13 mouse cellular contexts compared by ENCODE assay signal in the genomic region with DNA sequence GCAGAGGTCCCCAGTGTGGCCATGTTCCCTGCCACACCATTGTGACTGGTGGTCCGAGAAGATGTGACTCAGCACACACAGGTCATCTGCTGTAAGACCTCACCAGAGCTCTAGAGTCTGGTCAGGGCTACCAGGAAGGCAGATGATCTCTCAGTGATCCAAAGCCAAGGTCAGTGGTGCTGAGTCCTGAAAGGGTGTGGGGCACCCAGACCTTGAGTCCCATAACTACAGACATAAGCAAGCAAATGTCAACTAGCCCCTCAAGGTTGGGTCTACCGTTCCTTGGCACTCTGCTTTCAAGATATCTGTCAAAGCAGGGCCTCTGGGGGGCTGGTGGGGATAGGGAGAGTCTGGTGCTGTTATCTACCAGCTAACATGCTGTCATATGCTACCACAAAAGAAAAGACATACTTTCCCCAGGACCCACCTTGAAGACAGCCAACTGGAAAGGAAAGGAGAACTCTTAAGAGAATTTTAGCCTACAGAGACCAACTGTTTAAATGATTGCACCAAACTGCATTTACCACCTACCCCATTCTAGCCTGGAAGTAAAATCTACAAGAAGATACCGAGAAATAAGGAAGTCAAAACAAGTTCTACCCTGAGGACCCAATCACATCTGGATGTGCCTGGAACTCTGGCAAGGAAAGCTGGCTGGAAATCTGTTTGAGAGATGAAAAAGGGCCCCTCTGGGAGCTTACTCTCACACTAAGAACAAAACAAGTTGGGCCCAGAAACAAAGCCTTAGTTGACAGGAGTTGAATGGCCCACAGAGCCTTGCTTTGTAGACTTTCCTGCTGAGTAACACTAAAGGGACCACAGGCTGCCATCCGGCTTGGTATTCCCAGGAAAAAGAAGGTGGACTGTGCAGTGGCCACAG. TPM values are rescaled to one million over a fixed set of nuclear protein-coding genes. Genes with fewer than 3 reads are reported as not detected.
DNase-seq lines count a peak whose midpoint lies in the region; ATAC-seq and TF ChIP-seq lines count a peak whose summit lies in the region.
"Had no signal": no experiment of that assay in that cellular context is flagged by ENCODE, and none has a peak within 500 bp of the region (broad histone marks: within the 10 kb centered on the region; RNA-seq: fewer than 3 reads in every experiment).

No protein-coding gene starts in this region.

- no peak for ATAC-seq in hindbrain, embryonic 13.5 days (ENCODE audit: low FRiP score)
- no peak for ATAC-seq in hindbrain, embryonic 16.5 days
- ATAC-seq in limb, embryonic 12.5 days (ENCODE audit: insufficient number of reproducible peaks, insufficient read depth, low FRiP score, low TSS enrichment, low read depth), result no peak
- no peak for ATAC-seq in monocyte, adult 5-6 weeks (replicated peaks; ENCODE audit: insufficient number of reproducible peaks, low FRiP score, low TSS enrichment, poor library complexity, severe bottlenecking)

- H3K4me2 ChIP-seq in hindbrain, embryonic 13.5 days, result no peak overlapping the region
- no peak overlapping the region for H3K4me2 ChIP-seq in hindbrain, embryonic 16.5 days (ENCODE audit: low read length)
- no peak overlapping the region for H3K4me2 ChIP-seq in limb, embryonic 12.5 days
- H3K4me2 ChIP-seq: heart, embryonic 13.5 days; neural tube, embryonic 15.5 days had no signal

- no peak for TF ChIP-seq POLR2A in thymus, adult 2 months (IDR thresholded peaks at IDR 0.05; ENCODE audit: control insufficient read depth, extremely low read depth, insufficient read depth, low read length, poor library complexity)

- no peaks in the 10 kb centered on the region for H3K27me3 ChIP-seq in hindbrain, embryonic 13.5 days
- no peaks in the 10 kb centered on the region for H3K27me3 ChIP-seq in hindbrain, embryonic 16.5 days (replicated peaks; ENCODE audit: control insufficient read depth, insufficient read depth, low read length)
- no peaks in the 10 kb centered on the region for H3K27me3 ChIP-seq in thymus, adult 2 months (ENCODE audit: control insufficient read depth, insufficient read depth, low read length)
- peaks cover 18% of the 10 kb centered on the region; the same call in 1 of the 2 replicates for H3K27me3 ChIP-seq in limb, embryonic 12.5 days
- H3K27me3 ChIP-seq: neural tube, embryonic 15.5 days had no signal

- H3K27ac ChIP-seq in hindbrain, embryonic 13.5 days, result peak overlapping the region; percentile 30; the same call in 1 of the 2 replicates
- H3K27ac ChIP-seq in hindbrain, embryonic 16.5 days (ENCODE audit: low read depth, low read length), result no peak overlapping the region
- H3K27ac ChIP-seq in thymus, adult 2 months (ENCODE audit: control insufficient read depth, insufficient read depth, low read length), result peak overlapping the region; percentile 77
- 0 out of 2 replicates have a peak overlapping the region, but pooled peaks have one; percentile 17 for H3K27ac ChIP-seq in limb, embryonic 12.5 days
- H3K27ac ChIP-seq: heart, embryonic 13.5 days; neural tube, embryonic 15.5 days had no signal

- H3K36me3 ChIP-seq in hindbrain, embryonic 13.5 days, result no peaks in the 10 kb centered on the region
- no peaks in the 10 kb centered on the region for H3K36me3 ChIP-seq in hindbrain, embryonic 16.5 days (ENCODE audit: control insufficient read depth, insufficient read depth, low read length)
- H3K36me3 ChIP-seq in thymus, adult 2 months (ENCODE audit: control insufficient read depth, insufficient read depth, low read length), result no peaks in the 10 kb centered on the region
- no peaks in the 10 kb centered on the region for H3K36me3 ChIP-seq in limb, embryonic 12.5 days
- H3K36me3 ChIP-seq: G1E; heart, embryonic 13.5 days; neural tube, embryonic 15.5 days had no signal

- DNase-seq in thymus, adult 2 months, result no peak
- no peak for DNase-seq in thymus, postnatal 14 days
- DNase-seq in c-Kit-positive CD71-positive TER-119-positive erythroid progenitor cells, embryonic 14.5 days (ENCODE audit: low spot score), result no peak
- DNase-seq: adrenal gland, postnatal 36 days; kidney, adult 8-10 months; lung, postnatal 36 days had no signal

- no peak for TF ChIP-seq CTCF in thymus, adult 2 months (IDR thresholded peaks at IDR 0.05; ENCODE audit: borderline replicate concordance, control insufficient read depth, extremely low read depth, insufficient read depth, low read length, poor library complexity)

- H3K9ac ChIP-seq in hindbrain, embryonic 13.5 days, result no peak overlapping the region
- no peak overlapping the region for H3K9ac ChIP-seq in hindbrain, embryonic 16.5 days (ENCODE audit: low read depth, low read length)
- no peak overlapping the region for H3K9ac ChIP-seq in limb, embryonic 12.5 days (replicated peaks)
- H3K9ac ChIP-seq: heart, embryonic 13.5 days; neural tube, embryonic 15.5 days had no signal

- no peak overlapping the region for H3K4me3 ChIP-seq in hindbrain, embryonic 13.5 days
- no peak overlapping the region for H3K4me3 ChIP-seq in hindbrain, embryonic 16.5 days (ENCODE audit: low read length)
- H3K4me3 ChIP-seq in thymus, adult 2 months (ENCODE audit: control insufficient read depth, insufficient read depth, low read length), result no peak overlapping the region
- H3K4me3 ChIP-seq in limb, embryonic 12.5 days (replicated peaks), result no peak overlapping the region
- H3K4me3 ChIP-seq: heart, embryonic 13.5 days; neural tube, embryonic 15.5 days had no signal

- WGBS in hindbrain, embryonic 13.5 days, result 53% methylated on average over 4 of the region's 4 CpGs
- WGBS in hindbrain, embryonic 16.5 days, result 60% methylated on average over 4 of the region's 4 CpGs
- 79% methylated on average over 4 of the region's 4 CpGs for WGBS in thymus, adult 2 months
- 80% methylated on average over 4 of the region's 4 CpGs for WGBS in limb, embryonic 12.5 days

- H3K9me3 ChIP-seq in hindbrain, embryonic 13.5 days, result no peaks in the 10 kb centered on the region
- H3K9me3 ChIP-seq in hindbrain, embryonic 16.5 days (ENCODE audit: control insufficient read depth, low read length), result no peaks in the 10 kb centered on the region
- H3K9me3 ChIP-seq in limb, embryonic 12.5 days, result no peaks in the 10 kb centered on the region
- H3K9me3 ChIP-seq: G1E; heart, embryonic 13.5 days; neural tube, embryonic 15.5 days had no signal

- peaks cover 16% of the 10 kb centered on the region for H3K4me1 ChIP-seq in hindbrain, embryonic 13.5 days (replicated peaks)
- peaks cover 9% of the 10 kb centered on the region for H3K4me1 ChIP-seq in hindbrain, embryonic 16.5 days (ENCODE audit: control insufficient read depth, insufficient read depth, low read depth, low read length)
- peaks cover 28% of the 10 kb centered on the region for H3K4me1 ChIP-seq in thymus, adult 2 months (replicated peaks; ENCODE audit: control insufficient read depth, insufficient read depth, low read length)
- H3K4me1 ChIP-seq in limb, embryonic 12.5 days (replicated peaks), result peaks cover 13% of the 10 kb centered on the region

RNA-seq across cellular contexts. Expression of a gene that starts 4.8 kb away (rescaled TPM):
- 29.6 and 30.6 TPM in 2 replicates for polyA plus RNA-seq in hindbrain, embryonic 13.5 days (2015; fragmentation: Nextera tagmentation; extraction: Ambion mirVana)
- polyA plus RNA-seq in hindbrain, embryonic 16.5 days (2015; fragmentation: Nextera tagmentation; extraction: Ambion mirVana), result 25.2 and 34.2 TPM in 2 replicates
- 110 and 111 TPM in 2 replicates for polyA plus RNA-seq in thymus, adult 2 months (2012; rRNA removed)
- polyA plus RNA-seq in limb, embryonic 12.5 days (2016; fragmentation: Nextera tagmentation; extraction: Ambion mirVana), result 5.3 and 7.8 TPM in 2 replicates
- total RNA-seq in monocyte, adult 5-6 weeks (2017), result 33.5 to 63.6 TPM (median 45.1 TPM) in 3 replicates
